Mouse (Mus musculus) central nervous system, embryonic 18 days (tissue): ENCODE measurements around the gene Ttc30b. TPM values are rescaled to one million over a fixed set of nuclear protein-coding genes. Genes with fewer than 3 reads are reported as not detected.

Experiments
- polyA plus RNA-seq: library from polyadenylated mRNA; depleted of rRNA; stranded (reverse); fragments of >200 nt; gene quantifications from 2 replicates; pipeline ENCODE4 v1.2.3, GENCODE M21; 2012; rRNA removed

Gene Ttc30b
- polyA plus RNA-seq, result 12.8 and 13.4 TPM in 2 replicates

GRCm38 (mm10) chr2:75938117-75939063 lies at the start of gene Ttc30b:
TSS of gene Ttc30b (minus strand) at chr2:75938585.

GRCm38 (mm10) chr2:75981440-75982081 lies 43.2 kb upstream of the Ttc30b start, which contains the start of gene Ttc30a1:
TSS of gene Ttc30a1 (minus strand) at chr2:75981967.

DNA sequence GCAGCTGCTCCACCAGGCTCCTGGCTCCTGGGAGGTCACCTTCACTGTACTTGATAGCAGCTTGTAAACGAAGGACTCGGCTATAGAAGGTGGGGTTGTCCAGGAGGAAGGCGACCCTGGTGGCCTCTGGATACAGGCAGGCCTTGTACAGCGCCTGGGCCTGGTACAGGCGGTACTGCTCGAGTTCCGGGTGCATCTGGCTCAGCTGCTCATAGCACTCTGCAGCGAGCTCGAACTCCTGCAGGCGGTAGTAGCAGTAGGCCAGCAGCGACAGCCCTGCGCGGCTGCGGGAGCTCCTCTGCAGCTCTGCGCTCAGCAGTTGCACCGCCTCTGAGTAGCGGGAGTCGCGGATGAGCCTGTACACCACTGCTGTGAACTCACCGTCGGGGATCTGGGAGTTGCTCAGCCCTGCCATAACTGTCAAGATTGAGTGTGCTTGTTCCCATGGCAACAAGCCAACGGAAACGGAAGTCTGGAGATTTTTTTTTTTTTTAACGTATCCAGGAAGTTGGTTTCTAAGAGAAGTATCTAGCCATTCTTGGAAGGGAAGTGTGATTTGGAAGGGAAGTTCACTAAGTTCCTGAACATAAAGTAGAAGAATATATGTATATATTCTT lies 39.5 kb upstream of the Ttc30b start, which contains the start of gene Ttc30a2:
Gene Ttc30a2 (minus strand): TSS at position 419 of the 617 bp plus-strand sequence.

Other genes starting within 250 kb of the Ttc30b start
- 9.9 and 12.0 TPM in 2 replicates for gene Nfe2l2, start 233.9 kb downstream of the Ttc30b start, polyA plus RNA-seq
- gene Agps, start 106.4 kb downstream of the Ttc30b start, polyA plus RNA-seq, result 18.7 and 20.4 TPM in 2 replicates
- gene Ttc30a2, start 39.6 kb upstream of the Ttc30b start, polyA plus RNA-seq, result 0.56 and 0.63 TPM in 2 replicates
- 7.3 and 8.2 TPM in 2 replicates for gene Ttc30a1, start 43.4 kb upstream of the Ttc30b start, polyA plus RNA-seq